Mouse (Mus musculus): ENCODE measurements around the gene Gm10645. TPM values are rescaled to one million over a fixed set of nuclear protein-coding genes. Genes with fewer than 3 reads are reported as not detected.

Gm10645 gene
- total RNA-seq, 1 experiment from 2014 or later, result not detected

DNA sequence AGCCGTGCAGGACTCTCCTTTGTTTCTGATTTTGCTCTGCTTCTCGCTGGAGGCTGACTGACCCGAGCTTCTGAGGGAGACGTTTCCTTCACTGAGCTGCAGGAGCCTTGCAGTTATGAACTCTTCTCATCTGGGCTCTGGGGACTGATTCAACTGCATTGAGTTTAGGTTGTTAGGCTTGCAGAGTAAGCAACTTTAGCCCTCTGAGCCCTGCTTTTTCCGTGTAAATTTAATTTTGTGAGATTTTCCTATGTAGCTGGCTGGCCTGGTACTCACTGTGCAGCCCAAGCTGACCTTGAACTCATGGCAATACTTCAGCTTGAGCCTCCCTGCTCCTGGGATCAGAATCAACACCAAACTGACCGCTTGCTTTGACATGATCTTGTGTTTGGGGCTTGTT lies 4.9 kb upstream of the Gm10645 start:
- no peak for ATAC-seq (replicated peaks; ENCODE audit: low read depth, poor library complexity, severe bottlenecking)

DNA sequence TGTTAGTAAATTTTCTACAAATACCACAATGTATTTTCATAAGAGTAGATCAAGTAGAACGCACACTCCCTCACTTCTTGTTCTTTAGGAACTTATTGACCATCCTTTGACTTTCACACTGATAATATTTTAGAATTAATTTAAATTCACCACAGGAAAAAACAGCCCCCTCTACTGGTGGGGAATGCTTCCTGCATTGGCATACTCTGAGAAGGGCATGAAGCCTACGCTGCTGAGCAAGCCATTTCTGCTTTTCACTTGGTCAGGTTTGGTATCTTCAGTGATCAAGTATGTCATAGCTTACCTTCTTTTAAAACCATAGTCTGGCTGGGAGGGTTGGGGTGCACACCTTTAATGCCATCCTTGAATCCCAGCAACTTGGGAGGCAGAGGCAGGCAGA lies 3.7 kb upstream of the Gm10645 start:
- peak; percentile 43 for ATAC-seq (replicated peaks; ENCODE audit: low read depth, poor library complexity, severe bottlenecking)

DNA sequence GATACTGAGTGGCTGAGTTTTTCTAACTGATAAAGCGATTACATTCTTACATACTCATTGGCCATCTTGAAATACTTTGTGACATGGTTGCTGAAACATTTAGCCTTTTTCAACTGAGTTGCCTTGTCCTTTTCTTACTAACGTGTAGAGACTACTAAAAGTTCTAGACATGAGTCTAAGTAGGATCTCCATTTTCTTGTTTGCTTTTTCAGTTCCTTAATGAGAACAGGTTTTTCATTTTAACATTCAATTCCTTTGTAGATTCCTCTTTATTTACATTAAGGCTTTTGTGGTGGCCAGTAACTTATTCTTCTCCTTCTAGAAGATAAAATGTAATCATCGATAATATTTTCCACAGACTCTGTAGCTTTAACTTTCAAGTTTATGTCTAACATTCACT lies 3.2 kb upstream of the Gm10645 start:
- no peak for ATAC-seq (replicated peaks; ENCODE audit: low read depth, poor library complexity, severe bottlenecking)

DNA sequence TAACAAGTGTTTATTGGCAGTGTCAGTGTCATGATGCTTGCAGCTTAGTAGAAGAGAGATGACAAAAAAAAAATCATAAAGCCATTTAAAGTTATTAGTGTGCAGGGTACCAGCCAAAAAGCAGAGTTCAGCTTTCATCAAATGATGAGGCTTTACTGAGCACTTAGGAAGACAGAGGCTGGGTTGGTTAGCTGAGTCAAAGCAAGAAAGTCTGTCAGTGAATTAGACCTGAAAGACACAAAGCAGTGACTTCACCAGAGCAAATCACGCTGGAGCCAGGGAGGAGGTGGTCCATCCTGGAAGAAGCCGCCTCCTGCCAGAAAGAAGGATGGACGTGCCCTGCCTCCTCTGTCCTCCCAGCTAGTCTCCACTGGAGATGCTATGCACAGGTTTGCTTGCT lies 2.0 kb upstream of the Gm10645 start:
- no peak for ATAC-seq (replicated peaks; ENCODE audit: low read depth, poor library complexity, severe bottlenecking)

DNA sequence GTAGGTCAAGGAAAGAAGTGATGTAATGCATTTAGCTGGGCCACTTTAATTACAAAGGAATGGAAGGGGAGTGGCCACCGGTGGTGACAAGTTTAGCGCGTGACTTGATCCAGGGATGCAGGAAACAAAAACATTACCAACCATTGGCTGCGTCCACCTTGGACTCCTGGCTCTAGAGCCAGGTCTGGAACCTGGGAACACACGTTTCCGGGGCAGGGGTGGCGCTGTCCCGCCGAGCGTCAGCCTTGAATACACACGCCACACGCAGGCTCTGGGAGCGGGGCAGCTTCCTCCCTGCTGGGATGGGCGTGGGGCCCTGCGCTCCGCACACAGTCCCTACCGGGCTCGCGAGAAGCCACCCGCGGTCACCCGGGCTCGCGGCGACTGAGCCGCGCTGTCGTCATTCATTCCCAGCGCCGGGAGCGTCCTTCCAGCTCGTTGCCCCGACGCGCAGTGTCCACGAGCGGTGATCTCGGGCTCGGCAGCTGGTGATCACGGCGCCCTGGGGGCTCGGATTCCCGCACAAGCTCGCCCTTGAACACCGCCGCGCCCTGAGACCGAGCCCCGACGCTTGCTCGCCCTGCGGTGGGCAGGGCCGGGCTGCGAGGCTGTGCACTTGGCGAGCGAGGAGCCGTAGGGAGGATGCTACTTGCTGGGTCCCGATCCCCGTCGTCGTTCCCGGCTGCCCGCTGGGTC lies 587 bp downstream of the Gm10645 start, which contains the start of gene Tbc1d9:
Gene Tbc1d9, plus strand, starts transcription at position 118 of the 696 bp plus-strand sequence.
- ATAC-seq (replicated peaks; ENCODE audit: low read depth, poor library complexity, severe bottlenecking), result peak; percentile 85

DNA sequence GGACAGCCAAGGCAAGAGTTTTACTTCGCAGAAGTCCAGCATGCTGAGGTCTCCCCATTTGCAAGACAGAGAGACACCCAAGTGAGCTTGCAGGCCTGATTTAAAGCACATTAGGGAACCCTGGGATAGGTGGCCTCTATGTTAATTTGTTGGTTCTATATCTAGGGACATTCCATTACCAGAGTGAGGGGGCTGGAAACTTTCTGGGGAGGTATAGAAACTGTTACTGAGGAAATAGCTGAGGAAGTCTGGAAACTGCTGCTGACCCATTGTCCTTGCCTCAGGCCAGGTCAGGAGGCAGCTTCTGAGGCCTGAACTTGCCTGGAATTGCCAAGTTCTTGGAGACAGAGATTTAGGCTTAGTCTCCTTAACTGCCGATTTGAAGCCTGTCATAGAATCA lies 5.4 kb downstream of the Gm10645 start:
- ATAC-seq (replicated peaks; ENCODE audit: low read depth, poor library complexity, severe bottlenecking), result no peak

DNA sequence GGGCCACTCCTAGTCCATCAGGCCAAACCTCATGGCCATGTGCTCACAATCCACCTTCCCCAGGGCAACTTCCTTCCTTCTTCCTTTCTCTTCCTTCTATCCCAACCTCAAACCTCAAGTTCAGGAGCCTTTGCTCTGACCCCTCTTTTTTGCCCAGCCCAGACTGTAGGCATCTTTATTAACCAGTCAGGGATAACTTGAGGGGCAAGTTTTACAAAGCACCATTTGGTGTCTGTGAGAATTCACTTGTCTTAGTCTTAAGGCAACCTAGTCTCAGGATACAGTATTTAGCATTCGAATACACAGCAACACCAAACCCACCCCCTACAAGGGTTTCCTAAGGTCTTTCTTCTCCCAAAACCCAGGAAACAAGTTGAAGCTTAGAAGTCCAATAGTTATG lies 6.4 kb downstream of the Gm10645 start:
- ATAC-seq (replicated peaks; ENCODE audit: low read depth, poor library complexity, severe bottlenecking), result no peak

DNA sequence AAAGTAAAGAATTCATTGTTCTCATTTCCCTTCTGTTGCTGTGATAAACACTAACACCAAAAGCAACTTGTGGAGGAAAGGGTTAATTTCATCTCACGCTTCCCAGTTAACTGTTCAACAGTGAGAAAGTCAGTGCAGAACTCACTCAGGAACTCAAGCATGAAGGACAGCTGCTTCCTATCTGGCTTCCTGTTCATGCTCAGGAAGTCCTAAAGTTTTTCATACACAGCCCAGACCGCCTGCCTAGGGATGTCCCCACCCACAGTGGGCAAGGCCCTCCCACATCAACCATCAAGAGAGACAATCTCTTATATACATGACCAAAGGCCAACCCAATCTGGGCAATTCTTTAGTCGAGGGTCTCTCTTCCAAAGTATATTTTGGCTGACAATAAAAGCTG lies 7.0 kb downstream of the Gm10645 start:
- peak; percentile 52; the same call in 1 of the 2 replicates for ATAC-seq (replicated peaks; ENCODE audit: low read depth, poor library complexity, severe bottlenecking)

DNA sequence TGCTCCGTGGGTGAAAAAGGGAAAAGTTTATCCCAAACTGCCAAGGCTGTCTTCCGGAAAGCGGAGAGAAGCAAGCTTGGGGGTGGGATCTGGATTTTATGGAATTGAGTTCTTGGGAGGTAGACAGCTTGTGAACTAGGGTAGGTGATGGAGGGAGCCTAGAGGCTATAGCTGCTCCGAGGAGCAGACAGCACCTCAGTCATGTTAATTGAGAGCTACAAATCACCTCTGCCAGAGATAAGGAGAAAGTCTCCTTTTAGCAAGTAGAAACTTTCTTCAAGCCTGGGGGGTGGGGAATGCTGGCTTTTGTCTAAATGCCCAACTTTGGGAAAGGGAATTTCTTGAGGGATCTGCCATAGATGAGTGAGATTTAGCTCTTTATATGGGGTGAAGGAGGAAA lies 10.9 kb downstream of the Gm10645 start:
- ATAC-seq (replicated peaks; ENCODE audit: low read depth, poor library complexity, severe bottlenecking), result no peak

DNA sequence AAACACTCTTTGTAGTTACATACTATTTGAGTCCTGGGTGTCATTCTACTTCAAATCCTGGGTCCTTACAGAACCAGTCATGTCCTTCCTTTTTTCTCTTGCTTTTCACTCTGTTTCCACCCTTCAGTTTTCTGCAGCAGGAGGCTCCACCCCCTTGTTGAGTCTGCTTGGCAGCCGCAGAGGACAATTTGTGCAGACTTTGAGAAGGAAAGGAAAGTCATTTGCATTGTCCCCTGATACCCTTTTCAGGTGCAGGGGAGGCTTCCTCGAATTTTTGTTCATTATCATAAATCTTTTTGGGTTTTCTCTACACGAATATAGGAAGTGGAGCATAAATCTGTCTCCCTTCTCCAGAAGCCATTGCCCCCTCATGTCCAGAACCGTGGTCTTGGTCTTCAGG lies 13.5 kb downstream of the Gm10645 start:
- peak; percentile 42; the same call in 1 of the 2 replicates for ATAC-seq (replicated peaks; ENCODE audit: low read depth, poor library complexity, severe bottlenecking)

DNA sequence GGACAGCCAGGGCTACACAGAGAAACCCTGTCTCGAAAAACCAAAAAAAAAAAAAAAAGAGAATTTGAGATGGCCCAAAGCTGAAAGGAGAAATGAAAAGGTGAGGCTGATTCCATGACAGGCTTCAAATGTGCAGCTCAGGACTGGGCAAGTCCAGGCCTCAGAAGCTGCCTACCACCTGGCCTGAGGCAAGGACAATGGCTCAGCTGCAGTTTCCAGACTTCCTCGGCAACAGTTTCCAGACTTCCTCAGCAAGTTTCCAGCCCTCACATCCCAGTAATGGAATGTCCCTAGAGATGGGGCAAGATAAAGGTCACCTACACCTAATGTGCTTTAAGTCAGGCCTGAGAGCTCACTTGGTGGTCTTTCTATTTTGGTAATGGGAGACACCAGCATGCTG lies 13.9 kb downstream of the Gm10645 start:
- no peak for ATAC-seq (replicated peaks; ENCODE audit: low read depth, poor library complexity, severe bottlenecking)

DNA sequence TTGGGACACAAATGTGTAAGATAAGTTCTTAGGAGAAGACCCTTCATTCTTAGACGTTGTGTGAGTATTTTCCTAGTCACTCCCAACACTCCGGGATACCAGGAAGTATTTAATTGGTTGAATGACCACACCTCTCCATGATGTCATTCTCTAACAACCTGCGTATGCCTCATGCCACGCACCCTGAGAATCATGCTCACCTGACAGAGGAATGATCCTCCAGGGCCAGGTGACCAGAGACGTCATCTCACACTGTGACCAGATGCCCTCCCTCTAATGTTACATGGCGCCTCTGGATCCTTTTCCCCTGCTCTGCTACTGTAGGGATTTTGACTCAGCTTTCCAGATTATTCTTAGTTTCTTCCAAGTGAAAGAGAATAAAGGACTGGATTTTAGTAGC lies 16.8 kb downstream of the Gm10645 start:
- no peak for ATAC-seq (replicated peaks; ENCODE audit: low read depth, poor library complexity, severe bottlenecking)

DNA sequence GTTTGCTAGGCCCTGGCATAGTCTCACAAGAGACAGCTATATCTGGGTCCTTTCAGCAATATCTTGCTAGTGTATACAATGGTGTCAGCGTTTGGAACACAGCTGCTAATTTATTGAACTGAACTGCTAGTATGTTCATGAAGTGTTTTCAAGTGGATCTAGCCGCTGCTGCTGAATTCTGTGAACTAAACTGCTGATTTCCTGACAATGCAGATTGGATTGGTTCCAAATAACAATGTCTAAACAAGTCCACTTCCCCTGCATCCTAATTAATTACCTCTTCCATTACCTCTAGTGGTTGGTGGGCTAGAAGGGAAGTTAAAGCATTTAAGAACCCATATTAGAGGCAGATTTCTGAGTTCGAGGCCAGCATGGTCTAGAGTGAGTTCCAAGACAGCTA lies 20.5 kb downstream of the Gm10645 start:
- ATAC-seq (replicated peaks; ENCODE audit: low read depth, poor library complexity, severe bottlenecking), result no peak

DNA sequence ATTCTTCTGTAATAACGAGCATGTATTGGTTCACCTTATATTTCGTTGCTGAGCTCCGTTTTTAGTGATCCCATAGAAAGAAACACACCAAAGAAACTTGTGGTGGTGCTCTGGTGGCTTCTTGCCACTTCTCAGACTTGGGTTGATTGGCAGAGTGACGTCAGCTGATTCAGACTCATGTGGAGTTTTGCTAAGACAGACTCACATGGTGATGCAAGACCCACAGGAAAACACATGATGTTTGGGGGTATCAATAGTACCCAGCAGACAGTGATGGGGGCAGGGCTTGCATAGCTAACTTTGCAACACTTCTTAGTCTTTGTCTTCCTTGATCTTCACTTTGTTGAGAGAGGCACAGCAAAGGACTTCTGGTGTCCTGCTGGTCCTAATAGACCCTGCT lies 21.4 kb downstream of the Gm10645 start:
- no peak for ATAC-seq (replicated peaks; ENCODE audit: low read depth, poor library complexity, severe bottlenecking)

DNA sequence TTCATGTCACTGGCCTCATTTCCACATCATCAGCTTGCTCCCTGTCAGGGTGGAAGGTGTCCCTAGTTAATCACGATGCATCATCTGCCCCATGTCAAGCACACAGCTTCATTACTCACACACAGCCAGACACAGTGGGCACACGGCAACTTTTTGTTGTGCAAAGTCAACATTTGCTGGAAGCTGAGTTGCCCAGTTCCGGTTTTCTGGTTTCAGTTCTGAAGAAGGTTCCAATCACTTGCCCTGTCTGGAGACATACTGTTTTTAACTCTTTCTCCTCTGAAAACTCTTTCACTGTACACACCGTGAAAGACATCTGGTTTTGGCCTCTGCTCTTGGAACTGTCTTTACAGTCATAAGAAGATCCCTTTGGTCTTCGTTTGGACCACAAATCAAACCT lies 24.6 kb downstream of the Gm10645 start:
- ATAC-seq (replicated peaks; ENCODE audit: low read depth, poor library complexity, severe bottlenecking), result peak; percentile 79

DNA sequence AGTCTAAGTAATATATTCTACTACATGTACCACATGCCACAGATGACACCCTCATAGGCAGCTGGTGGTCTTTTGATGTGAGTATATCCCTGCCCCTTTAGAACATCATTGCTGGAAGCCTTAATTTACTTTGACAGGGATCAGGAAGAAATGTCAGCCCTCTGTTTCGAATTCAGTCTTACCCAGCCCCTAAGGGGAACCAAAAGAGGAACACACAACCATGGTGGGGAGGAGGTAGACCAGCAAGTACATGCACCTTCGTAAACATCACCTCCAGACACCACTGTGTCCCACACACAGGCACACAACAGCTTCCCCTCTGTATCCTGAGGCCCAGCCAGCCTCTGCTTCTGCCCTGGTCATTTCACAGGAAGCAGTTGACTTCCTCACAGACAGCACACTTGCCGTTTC lies 25.3 kb downstream of the Gm10645 start:
- ATAC-seq (replicated peaks; ENCODE audit: low read depth, poor library complexity, severe bottlenecking), result peak; percentile 88

DNA sequence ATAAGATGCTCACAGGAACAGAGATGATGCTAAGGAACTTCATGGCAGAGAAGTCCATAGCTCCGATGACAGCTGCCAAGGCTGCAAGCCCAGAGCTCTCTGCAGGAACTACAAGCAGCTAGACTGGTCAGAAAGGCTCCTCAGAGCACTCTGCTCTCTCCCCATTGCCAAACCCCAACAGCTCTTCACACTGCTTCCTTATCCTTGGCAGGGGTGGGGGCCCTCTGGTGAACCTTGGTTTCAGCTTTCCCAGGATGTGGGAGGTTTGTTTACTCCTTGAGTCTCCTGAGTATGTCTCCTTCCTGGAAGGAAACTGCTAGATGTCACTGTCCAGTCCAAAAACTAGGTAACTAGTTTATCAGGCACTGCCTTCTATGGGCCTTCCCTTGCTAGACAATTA lies 25.9 kb downstream of the Gm10645 start:
- 0 out of 2 replicates have a peak, but pooled peaks have one; percentile 16 for ATAC-seq (replicated peaks; ENCODE audit: low read depth, poor library complexity, severe bottlenecking)

DNA sequence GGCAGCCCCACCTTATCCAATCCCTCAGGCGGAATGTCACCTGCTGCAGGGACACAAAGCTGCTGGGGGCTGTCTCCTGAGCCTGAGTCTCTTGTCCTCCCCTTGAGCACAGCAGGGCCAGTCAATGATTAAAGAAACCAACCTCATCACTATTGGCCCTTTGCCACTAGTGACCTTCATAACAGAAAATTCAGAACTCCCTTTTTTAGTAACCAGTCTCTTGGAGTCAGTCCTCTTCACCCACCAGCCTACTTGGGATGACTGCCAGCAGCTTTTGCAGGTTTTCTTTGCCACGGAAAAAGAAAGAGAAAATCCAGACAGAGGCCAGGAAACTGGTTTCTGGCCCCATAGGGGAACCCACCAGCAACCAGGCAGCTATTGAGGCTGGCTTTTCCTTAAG lies 30.9 kb downstream of the Gm10645 start:
- no peak for ATAC-seq (replicated peaks; ENCODE audit: low read depth, poor library complexity, severe bottlenecking)
